Mouse (Mus musculus): ENCODE measurements around the gene Gm10665. TPM values are rescaled to one million over a fixed set of nuclear protein-coding genes. Genes with fewer than 3 reads are reported as not detected.

Gm10665 gene
- polyA plus RNA-seq (2015; fragmentation: Illumina TruSeq; extraction: RNeasy Lipid Tissue Mini Kit (QIAGEN cat#74804); ENCODE audit: insufficient read depth, low replicate concordance): not detected

GRCm38 (mm10) chr7:22463975-22464374, at the start of gene Gm10665:
Gene Gm10665 (minus strand): TSS chr7:22464075.

DNA sequence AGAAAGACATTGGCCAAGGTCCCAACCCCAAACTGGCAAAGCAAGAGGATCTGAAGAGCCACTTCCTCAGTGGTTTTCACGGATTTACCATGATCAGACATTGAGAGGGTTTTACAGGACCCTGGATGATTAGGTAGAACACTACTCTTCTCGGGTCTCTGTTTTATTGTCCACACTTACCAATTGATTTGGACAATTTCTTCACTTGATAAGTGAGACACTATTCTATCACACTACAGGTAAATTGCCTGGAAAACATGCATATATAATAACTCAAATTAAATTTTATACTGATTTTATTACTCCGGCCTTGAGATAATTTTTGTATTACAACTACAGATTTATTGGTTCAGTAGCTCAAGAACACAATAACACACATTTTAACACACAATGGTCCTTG, 35.7 kb upstream of the Gm10665 start, which contains the start of gene Vmn1r151:
Vmn1r151 (minus strand) TSS at position 101 of the 400 bp plus-strand sequence.

GRCm38 (mm10) chr7:22438129-22438528, 25.7 kb downstream of the Gm10665 start, which contains the start of gene Vmn1r149:
Gene Vmn1r149 (minus strand): TSS chr7:22438229.

DNA sequence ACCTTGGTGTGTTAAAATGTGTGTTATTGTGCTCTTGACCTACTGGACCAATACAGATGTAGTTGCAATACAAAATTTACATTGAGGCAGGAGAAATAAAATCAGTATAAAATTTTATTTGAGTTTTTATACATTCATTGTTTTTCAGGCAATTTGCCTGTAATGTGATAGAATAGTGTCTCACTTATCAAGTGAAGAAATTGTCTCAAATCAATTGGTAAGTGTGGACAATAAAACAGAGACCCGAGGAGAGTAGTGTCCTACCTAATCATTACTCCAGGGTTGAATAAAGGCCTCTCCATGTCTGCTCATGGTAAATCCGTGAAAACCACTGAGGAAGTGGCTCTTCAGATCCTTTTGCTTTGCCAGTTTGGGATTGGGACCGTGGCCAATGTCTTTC, 50.6 kb downstream of the Gm10665 start, which contains the start of gene Vmn1r148:
Vmn1r148 (plus strand) TSS at position 301 of the 400 bp plus-strand sequence.

Other genes starting within 250 kb of the Gm10665 start
- gene Gm8453, start 234.6 kb downstream of the Gm10665 start, polyA plus RNA-seq (2015; fragmentation: Illumina TruSeq; extraction: RNeasy Lipid Tissue Mini Kit (QIAGEN cat#74804); ENCODE audit: insufficient read depth, low replicate concordance): not detected
- not detected for gene Gm4187, start 134.4 kb downstream of the Gm10665 start, polyA plus RNA-seq (2015; fragmentation: Illumina TruSeq; extraction: RNeasy Lipid Tissue Mini Kit (QIAGEN cat#74804); ENCODE audit: insufficient read depth, low replicate concordance)
- gene Gm8660, start 93.0 kb downstream of the Gm10665 start, polyA plus RNA-seq (2015; fragmentation: Illumina TruSeq; extraction: RNeasy Lipid Tissue Mini Kit (QIAGEN cat#74804); ENCODE audit: insufficient read depth, low replicate concordance): not detected
- gene Vmn1r148, start 50.5 kb downstream of the Gm10665 start, polyA plus RNA-seq (2015; fragmentation: Illumina TruSeq; extraction: RNeasy Lipid Tissue Mini Kit (QIAGEN cat#74804); ENCODE audit: insufficient read depth, low replicate concordance): not detected
- gene Vmn1r149, start 25.8 kb downstream of the Gm10665 start, polyA plus RNA-seq (2015; fragmentation: Illumina TruSeq; extraction: RNeasy Lipid Tissue Mini Kit (QIAGEN cat#74804); ENCODE audit: insufficient read depth, low replicate concordance): not detected
- gene Vmn1r151, start 35.6 kb upstream of the Gm10665 start, polyA plus RNA-seq (2015; fragmentation: Illumina TruSeq; extraction: RNeasy Lipid Tissue Mini Kit (QIAGEN cat#74804); ENCODE audit: insufficient read depth, low replicate concordance): not detected
- not detected for gene Vmn1r152, start 58.9 kb upstream of the Gm10665 start, polyA plus RNA-seq (2015; fragmentation: Illumina TruSeq; extraction: RNeasy Lipid Tissue Mini Kit (QIAGEN cat#74804); ENCODE audit: insufficient read depth, low replicate concordance)
- gene Gm8677, start 70.8 kb upstream of the Gm10665 start, polyA plus RNA-seq (2015; fragmentation: Illumina TruSeq; extraction: RNeasy Lipid Tissue Mini Kit (QIAGEN cat#74804); ENCODE audit: insufficient read depth, low replicate concordance): not detected
- not detected for gene Gm4201, start 101.3 kb upstream of the Gm10665 start, polyA plus RNA-seq (2015; fragmentation: Illumina TruSeq; extraction: RNeasy Lipid Tissue Mini Kit (QIAGEN cat#74804); ENCODE audit: insufficient read depth, low replicate concordance)
- not detected for gene Gm4565, start 124.1 kb upstream of the Gm10665 start, polyA plus RNA-seq (2015; fragmentation: Illumina TruSeq; extraction: RNeasy Lipid Tissue Mini Kit (QIAGEN cat#74804); ENCODE audit: insufficient read depth, low replicate concordance)
- not detected for gene Vmn1r155, start 193.9 kb upstream of the Gm10665 start, polyA plus RNA-seq (2015; fragmentation: Illumina TruSeq; extraction: RNeasy Lipid Tissue Mini Kit (QIAGEN cat#74804); ENCODE audit: insufficient read depth, low replicate concordance)
- not detected for gene Gm8693, start 228.2 kb upstream of the Gm10665 start, polyA plus RNA-seq (2015; fragmentation: Illumina TruSeq; extraction: RNeasy Lipid Tissue Mini Kit (QIAGEN cat#74804); ENCODE audit: insufficient read depth, low replicate concordance)

Measured in spleen, adult 10 weeks (tissue).